Mouse (Mus musculus) mammary gland, adult 2 months (tissue): ENCODE results near the gene Fuz. TPM values are rescaled to one million over a fixed set of nuclear protein-coding genes. Genes with fewer than 3 reads are reported as not detected.

ENCODE experiments used
- polyA plus RNA-seq: library from polyadenylated mRNA; depleted of rRNA; stranded (reverse); fragments of >200 nt; gene quantifications from 2 replicates; pipeline ENCODE4 v1.2.3, GENCODE M21; 2012; ENCODE audit warnings: low replicate concordance; rRNA removed

The Fuz gene
- polyA plus RNA-seq = 65.1 and 103 TPM in 2 replicates

GRCm38 (mm10) chr7:44895593-44896434 lies at the start of gene Fuz:
Fuz (plus strand) TSS chr7:44896079.

GRCm38 (mm10) chr7:44848561-44849415 lies 47.1 kb upstream of the Fuz start, which contains the start of the genes Akt1s1 and Tbc1d17:
Akt1s1 (plus strand) TSS chr7:44848991.
Tbc1d17 (minus strand) TSS chr7:44849079.

GRCm38 (mm10) chr7:44857042-44857552 lies 38.8 kb upstream of the Fuz start, which contains the start of gene Pnkp:
Pnkp (plus strand) TSS chr7:44857139.

GRCm38 (mm10) chr7:44869697-44870528 lies 26.0 kb upstream of the Fuz start, which contains the start of gene Ptov1:
Ptov1 (minus strand) TSS chr7:44869788.

GRCm38 (mm10) chr7:44892276-44892921 lies 3.5 kb upstream of the Fuz start, which contains the start of gene Med25:
Med25 (minus strand) TSS chr7:44892712.

GRCm38 (mm10) chr7:44929204-44930151 lies 33.6 kb downstream of the Fuz start, which contains the start of gene Ap2a1:
Ap2a1 (minus strand) TSS chr7:44929496.

GRCm38 (mm10) chr7:44942904-44943303 lies 47.0 kb downstream of the Fuz start, which contains the start of gene Tsks:
Tsks (plus strand) TSS chr7:44943204.

Other genes with a start within 250 kb of the Fuz start
- gene Myh14, start 225.2 kb upstream of the Fuz start, polyA plus RNA-seq = 8.5 and 15.5 TPM in 2 replicates
- gene Izumo2, start 187.3 kb upstream of the Fuz start, polyA plus RNA-seq = not detected in 2 replicates
- 43.8 and 48.7 TPM in 2 replicates for gene Vrk3, start 147.7 kb upstream of the Fuz start, polyA plus RNA-seq
- gene Zfp473, start 145.0 kb upstream of the Fuz start, polyA plus RNA-seq = 0.11 and 0.13 TPM in 2 replicates
- gene Nup62, start 80.0 kb upstream of the Fuz start, polyA plus RNA-seq = 64.4 and 76.1 TPM in 2 replicates
- 51.1 and 162 TPM in 2 replicates for gene Il4i1, start 79.7 kb upstream of the Fuz start, polyA plus RNA-seq
- gene Atf5, start 79.4 kb upstream of the Fuz start, polyA plus RNA-seq = 250 and 576 TPM in 2 replicates
- gene Akt1s1, start 47.1 kb upstream of the Fuz start, polyA plus RNA-seq = 67.1 and 282 TPM in 2 replicates
- gene Tbc1d17, start 47.0 kb upstream of the Fuz start, polyA plus RNA-seq = 115 and 138 TPM in 2 replicates
- 39.0 and 104 TPM in 2 replicates for gene Pnkp, start 38.9 kb upstream of the Fuz start, polyA plus RNA-seq
- 230 and 261 TPM in 2 replicates for gene Ptov1, start 26.3 kb upstream of the Fuz start, polyA plus RNA-seq
- 108 and 237 TPM in 2 replicates for gene Med25, start 3.4 kb upstream of the Fuz start, polyA plus RNA-seq
- gene Ap2a1, start 33.4 kb downstream of the Fuz start, polyA plus RNA-seq = 87.8 and 112 TPM in 2 replicates
- 0.19 and 0.26 TPM in 2 replicates for gene Tsks, start 47.1 kb downstream of the Fuz start, polyA plus RNA-seq
- gene Cpt1c, start 78.8 kb downstream of the Fuz start, polyA plus RNA-seq = 34.3 and 34.4 TPM in 2 replicates
- 97.1 and 118 TPM in 2 replicates for gene Prmt1, start 90.5 kb downstream of the Fuz start, polyA plus RNA-seq
- gene Irf3, start 101.6 kb downstream of the Fuz start, polyA plus RNA-seq = 120 and 136 TPM in 2 replicates
- gene Bcl2l12, start 102.6 kb downstream of the Fuz start, polyA plus RNA-seq = 38.7 and 59.9 TPM in 2 replicates
- gene Scaf1, start 120.3 kb downstream of the Fuz start, polyA plus RNA-seq = 58.3 and 111 TPM in 2 replicates
- gene Rras, start 121.9 kb downstream of the Fuz start, polyA plus RNA-seq = 201 and 278 TPM in 2 replicates
- 7.2 and 19.0 TPM in 2 replicates for gene Prr12, start 156.8 kb downstream of the Fuz start, polyA plus RNA-seq
- gene Nosip, start 166.3 kb downstream of the Fuz start, polyA plus RNA-seq = 75.7 and 106 TPM in 2 replicates
- gene Prrg2, start 166.6 kb downstream of the Fuz start, polyA plus RNA-seq = 74.1 and 134 TPM in 2 replicates
- 147 and 250 TPM in 2 replicates for gene Rcn3, start 196.1 kb downstream of the Fuz start, polyA plus RNA-seq
- 251 and 271 TPM in 2 replicates for gene Fcgrt, start 207.8 kb downstream of the Fuz start, polyA plus RNA-seq
- gene Rps11, start 228.4 kb downstream of the Fuz start, polyA plus RNA-seq = 167 and 309 TPM in 2 replicates
- gene Rpl13a, start 232.7 kb downstream of the Fuz start, polyA plus RNA-seq = 1,471 and 2,886 TPM in 2 replicates
- gene Gm45713, start 240.2 kb downstream of the Fuz start, polyA plus RNA-seq = 0.93 and 17.5 TPM in 2 replicates
- gene Flt3l, start 240.4 kb downstream of the Fuz start, polyA plus RNA-seq = 166 and 183 TPM in 2 replicates